Comparison of ENCODE assay signal across 8 mouse cellular contexts in genomic region chr7:80143331-80144273, GRCm38 (mm10). TPM values are rescaled to one million over a fixed set of nuclear protein-coding genes. Genes with fewer than 3 reads are reported as not detected.
DNase-seq lines count a peak whose midpoint lies in the region; ATAC-seq and TF ChIP-seq lines count a peak whose summit lies in the region.

No protein-coding gene starts in this region.

- peak overlapping the region; percentile 61 for H3K4me3 ChIP-seq in E14TG2a.4 (replicated peaks; ENCODE audit: low read length)
- no peak overlapping the region for H3K4me3 ChIP-seq in embryonic facial prominence, embryonic 11.5 days (ENCODE audit: low read depth, low read length)
- H3K4me3 ChIP-seq in hindbrain, embryonic 12.5 days = no peak overlapping the region
- peak overlapping the region; percentile 47; the same call in 1 of the 2 replicates for H3K4me3 ChIP-seq in spleen, adult 2 months (ENCODE audit: extremely low read depth, insufficient read depth, insufficient read length)

- 42% methylated on average over 22 of the region's 22 CpGs for WGBS in embryonic facial prominence, embryonic 11.5 days
- 32% methylated on average over 22 of the region's 22 CpGs for WGBS in hindbrain, embryonic 12.5 days
- 7% methylated on average over 22 of the region's 22 CpGs for WGBS in spleen, adult 2 months

- no peak overlapping the region for H3K9ac ChIP-seq in embryonic facial prominence, embryonic 11.5 days (replicated peaks; ENCODE audit: low read length)
- peak overlapping the region; percentile 27; the same call in 1 of the 2 replicates for H3K9ac ChIP-seq in hindbrain, embryonic 12.5 days

- intact Hi-C loops in left cerebral cortex, postnatal 4 days (cut with DNase I) = loop anchor here (5.0 to 10.0 kb wide), 2 partner anchors 51 to 74 kb away; no protein-coding TSS in a partner anchor

- H3K9me3 ChIP-seq in E14TG2a.4 (ENCODE audit: low read length) = no peaks in the 10 kb centered on the region
- no peaks in the 10 kb centered on the region for H3K9me3 ChIP-seq in embryonic facial prominence, embryonic 11.5 days (replicated peaks; ENCODE audit: control insufficient read depth, low read length)
- no peaks in the 10 kb centered on the region for H3K9me3 ChIP-seq in hindbrain, embryonic 12.5 days (replicated peaks)

- no peaks in the 10 kb centered on the region for H3K27me3 ChIP-seq in E14TG2a.4 (ENCODE audit: insufficient read depth, low read length)
- no peaks in the 10 kb centered on the region for H3K27me3 ChIP-seq in embryonic facial prominence, embryonic 11.5 days (ENCODE audit: control insufficient read depth, insufficient read depth, low read length)
- no peaks in the 10 kb centered on the region for H3K27me3 ChIP-seq in hindbrain, embryonic 12.5 days
- H3K27me3 ChIP-seq in spleen, adult 2 months (ENCODE audit: control insufficient read depth, insufficient read depth, low read length) = no peaks in the 10 kb centered on the region

- ATAC-seq in embryonic facial prominence, embryonic 11.5 days (replicated peaks; ENCODE audit: insufficient number of reproducible peaks, low FRiP score, low TSS enrichment, low read depth) = no peak; the same call in 1 of the 2 replicates
- peak; percentile 68 for ATAC-seq in hindbrain, embryonic 12.5 days (ENCODE audit: low FRiP score)

- H3K4me1 ChIP-seq in E14TG2a.4 (replicated peaks; ENCODE audit: low read depth, low read length) = peaks cover 51% of the 10 kb centered on the region
- H3K4me1 ChIP-seq in embryonic facial prominence, embryonic 11.5 days (ENCODE audit: control insufficient read depth, insufficient read depth, low read length) = no peaks in the 10 kb centered on the region
- peaks cover 13% of the 10 kb centered on the region for H3K4me1 ChIP-seq in hindbrain, embryonic 12.5 days
- peaks cover 20% of the 10 kb centered on the region; the same call in 1 of the 2 replicates for H3K4me1 ChIP-seq in spleen, adult 2 months (ENCODE audit: control insufficient read depth, insufficient read depth, insufficient read length)

- H3K4me2 ChIP-seq in embryonic facial prominence, embryonic 11.5 days (ENCODE audit: low read depth, low read length) = no peak overlapping the region
- H3K4me2 ChIP-seq in hindbrain, embryonic 12.5 days (replicated peaks) = peak overlapping the region; percentile 26; the same call in 1 of the 2 replicates

- DNase-seq in B cell, adult 2 months = peak; percentile 83 to 88
- peak; percentile 9 for DNase-seq in embryonic facial prominence, embryonic 11.5 days (ENCODE audit: low spot score)
- peak; percentile 80 for DNase-seq in left cerebral cortex, postnatal 4 days
- DNase-seq in mesoderm, embryonic 11.5 days (ENCODE audit: low read depth, low spot score) = peak; percentile 30
- peak; percentile 86 to 90 for DNase-seq in spleen, adult 2 months (ENCODE audit: low read depth in 1 of 2, low spot score in 2 of 2)
- DNase-seq in Muller cell, postnatal 12 days (ENCODE audit: inconsistent ontology term) = no peak

- H3K27ac ChIP-seq in embryonic facial prominence, embryonic 11.5 days (replicated peaks; ENCODE audit: low read depth, low read length) = 0 out of 2 replicates have a peak overlapping the region, but pooled peaks have one; percentile 35
- peak overlapping the region; percentile 75 for H3K27ac ChIP-seq in hindbrain, embryonic 12.5 days
- peak overlapping the region; percentile 90 for H3K27ac ChIP-seq in spleen, adult 2 months (ENCODE audit: insufficient read depth, low read length)

- no peak for TF ChIP-seq CTCF in E14TG2a.4 (conservative IDR thresholded peaks at IDR 0.05; ENCODE audit: low read length)
- TF ChIP-seq CTCF in spleen, adult 2 months (IDR thresholded peaks at IDR 0.05; ENCODE audit: extremely low read depth, insufficient read depth, insufficient read length, insufficient replicate concordance) = no peak

- TF ChIP-seq POLR2A in spleen, adult 2 months (IDR thresholded peaks at IDR 0.05; ENCODE audit: low read depth, low read length) = no peak

- H3K36me3 ChIP-seq in E14TG2a.4 (ENCODE audit: insufficient read depth, low read length) = no peaks in the 10 kb centered on the region
- H3K36me3 ChIP-seq in embryonic facial prominence, embryonic 11.5 days (replicated peaks; ENCODE audit: control insufficient read depth, insufficient read depth, low read depth, low read length) = no peaks in the 10 kb centered on the region
- no peaks in the 10 kb centered on the region for H3K36me3 ChIP-seq in hindbrain, embryonic 12.5 days
- H3K36me3 ChIP-seq in spleen, adult 2 months (ENCODE audit: control insufficient read depth, insufficient read depth, low read length) = no peaks in the 10 kb centered on the region

RNA-seq across cellular contexts. Expression of gene Idh2, which starts 28.4 kb away (rescaled TPM):
- 488 and 508 TPM in 2 replicates for polyA plus RNA-seq in embryonic facial prominence, embryonic 11.5 days (2014; fragmentation: Nextera tagmentation; extraction: Ambion mirVana)
- 322 and 326 TPM in 2 replicates for polyA plus RNA-seq in hindbrain, embryonic 12.5 days (2016; fragmentation: Nextera tagmentation; extraction: Ambion mirVana)
- total RNA-seq in left cerebral cortex, postnatal 4 days (2021) = 10 to 100 TPM; 66.4 to 74.7 TPM
- 52.6 and 54.0 TPM in 2 replicates for polyA plus RNA-seq in spleen, adult 2 months (2012; rRNA removed)

RNA-seq across cellular contexts. Expression of gene Sema4b, which starts 43.0 kb away (rescaled TPM):
- polyA plus RNA-seq in embryonic facial prominence, embryonic 11.5 days (2014; fragmentation: Nextera tagmentation; extraction: Ambion mirVana) = 6.9 and 7.7 TPM in 2 replicates
- polyA plus RNA-seq in hindbrain, embryonic 12.5 days (2016; fragmentation: Nextera tagmentation; extraction: Ambion mirVana) = 20.9 and 21.1 TPM in 2 replicates
- total RNA-seq in left cerebral cortex, postnatal 4 days (2021) = 10 to 100 TPM; 31.4 to 33.9 TPM
- polyA plus RNA-seq in spleen, adult 2 months (2012; rRNA removed) = 69.5 and 81.3 TPM in 2 replicates

Comparison
In these comparisons a context has a peak if more than half of its experiments do, and no peak if none do; other contexts are left out.
1. H3K4me3 ChIP-seq: peak in E14TG2a.4 (single experiment) and spleen, adult 2 months (single experiment); none in embryonic facial prominence, embryonic 11.5 days (single experiment) and hindbrain, embryonic 12.5 days (single experiment).
2. H3K27ac ChIP-seq: peak in every context shown above with its lines; median percentile 90 in spleen, adult 2 months; 75 in hindbrain, embryonic 12.5 days; 35 in embryonic facial prominence, embryonic 11.5 days.